Mouse (Mus musculus) C2C12 (cell line): Measurements from ENCODE around the gene Adgrb2. TPM values are rescaled to one million over a fixed set of nuclear protein-coding genes. Genes with fewer than 3 reads are reported as not detected.

ENCODE experiments used
- H3K27me3 ChIP-seq: one replicate; pipeline ENCODE4 v1.6.1; 2011; ENCODE audit not compliant: control insufficient read depth, insufficient read depth, insufficient read length
- H3K36me3 ChIP-seq: one replicate; pipeline ENCODE4 v1.6.1; 2011; ENCODE audit not compliant: control insufficient read depth, insufficient read depth
- H3K4me3 ChIP-seq: one replicate; pipeline ENCODE4 v1.5.1; 2011; ENCODE audit warnings: mild to moderate bottlenecking, control low read depth; ENCODE audit not compliant: poor library complexity, insufficient read depth, severe bottlenecking
- H3K79me2 ChIP-seq: one replicate; pipeline ENCODE4 v1.6.1; 2011; ENCODE audit not compliant: control insufficient read depth, insufficient read depth
- H3K79me3 ChIP-seq: one replicate; pipeline ENCODE4 v1.6.1; 2011; ENCODE audit warnings: low read depth, control low read depth
- H3ac ChIP-seq: one replicate; pipeline ENCODE3; 2011; ENCODE audit warnings: low read depth; ENCODE audit not compliant: control insufficient read depth, insufficient read length
- CEBPB ChIP-seq: IDR thresholded peaks from one replicate; pipeline ENCODE4 v1.6.1; 2011; ENCODE audit warnings: low read depth, mild to moderate bottlenecking, control low read depth, moderate library complexity
- CTCF ChIP-seq: IDR thresholded peaks from one replicate; pipeline ENCODE4 v1.5.1; 2011; ENCODE audit not compliant: control insufficient read depth, insufficient read depth, insufficient read length
- FOSL1 ChIP-seq: IDR thresholded peaks from one replicate; pipeline ENCODE4 v1.8.0; 2011; ENCODE audit warnings: mild to moderate bottlenecking, low read length; ENCODE audit not compliant: poor library complexity, insufficient read depth, severe bottlenecking
- MAX ChIP-seq: IDR thresholded peaks from one replicate; pipeline ENCODE4 v1.6.1; 2011; ENCODE audit warnings: mild to moderate bottlenecking, control low read depth
- MYOD1 ChIP-seq: IDR thresholded peaks from one replicate; pipeline ENCODE4 v1.6.1; 2011; ENCODE audit warnings: low read depth; ENCODE audit not compliant: control insufficient read depth, insufficient read length
- MYOG ChIP-seq: IDR thresholded peaks from one replicate; pipeline ENCODE4 v1.6.1; 2011; ENCODE audit not compliant: control insufficient read depth, insufficient read length; ENCODE audit errors: extremely low read depth
- USF1 ChIP-seq: IDR thresholded peaks from one replicate; pipeline ENCODE4 v1.6.1; 2011; ENCODE audit warnings: low read depth, mild to moderate bottlenecking, control low read depth, moderate library complexity
- polyA plus RNA-seq: library from polyadenylated mRNA; unstranded; fragments of >200 nt; fragmentation: generic; extraction: Trizol; gene quantifications from one replicate; pipeline ENCODE4 v1.2.1, GENCODE M21; 2012; ENCODE audit warnings: missing spikeins

Adgrb2 gene
- polyA plus RNA-seq, 1 experiment, result 0.06 TPM

GRCm38 (mm10) chr4:129977256-129977655 is 7.4 kb upstream of the Adgrb2 start:
- H3K79me3 ChIP-seq, result no peaks in the 10 kb centered on the region
- H3K79me2 ChIP-seq, result no peaks in the 10 kb centered on the region
- peaks cover 79% of the 10 kb centered on the region for H3K27me3 ChIP-seq
- no peak overlapping the region for H3K4me3 ChIP-seq
- no peak overlapping the region for H3ac ChIP-seq
- no peak for TF ChIP-seq MAX
- TF ChIP-seq MYOD1, result no peak
- no peak for TF ChIP-seq CEBPB
- TF ChIP-seq FOSL1, result no peak
- no peak for TF ChIP-seq CTCF
- no peaks in the 10 kb centered on the region for H3K36me3 ChIP-seq

GRCm38 (mm10) chr4:129978227-129978626 is 6.4 kb upstream of the Adgrb2 start:
- H3ac ChIP-seq, result no peak overlapping the region
- no peaks in the 10 kb centered on the region for H3K79me3 ChIP-seq
- H3K4me3 ChIP-seq, result no peak overlapping the region
- H3K27me3 ChIP-seq, result peaks cover 79% of the 10 kb centered on the region
- H3K36me3 ChIP-seq, result no peaks in the 10 kb centered on the region
- H3K79me2 ChIP-seq, result no peaks in the 10 kb centered on the region
- TF ChIP-seq FOSL1 (no peak), MAX (no peak), MYOG (no peak), CEBPB (no peak), USF1 (no peak), MYOD1 (no peak), CTCF (no peak)

- H3K79me2 ChIP-seq, result no peaks in the 10 kb centered on the region
- TF ChIP-seq MYOG (no peak), CEBPB (no peak), USF1 (no peak), CTCF (no peak), MAX (no peak)
- peaks cover 77% of the 10 kb centered on the region for H3K27me3 ChIP-seq
- H3K36me3 ChIP-seq, result no peaks in the 10 kb centered on the region
- H3K79me3 ChIP-seq, result no peaks in the 10 kb centered on the region
- no peak overlapping the region for H3ac ChIP-seq
- no peak overlapping the region for H3K4me3 ChIP-seq
Observed at GRCm38 (mm10) chr4:129978930-129979329, 5.7 kb upstream of the Adgrb2 start.

- Histone ChIP-seq H3K4me3 (no peak overlapping the region), H3K36me3 (no peaks in the 10 kb centered on the region), H3K79me3 (no peaks in the 10 kb centered on the region), H3ac (no peak overlapping the region), H3K79me2 (no peaks in the 10 kb centered on the region), H3K27me3 (peaks cover 79% of the 10 kb centered on the region)
- TF ChIP-seq MYOG (no peak), USF1 (no peak), FOSL1 (no peak)
Observed at GRCm38 (mm10) chr4:129981657-129982056, 3.0 kb upstream of the Adgrb2 start.

- Histone ChIP-seq H3ac (no peak overlapping the region), H3K27me3 (peaks cover 71% of the 10 kb centered on the region), H3K36me3 (no peaks in the 10 kb centered on the region), H3K4me3 (no peak overlapping the region), H3K79me3 (no peaks in the 10 kb centered on the region), H3K79me2 (no peaks in the 10 kb centered on the region)
- TF ChIP-seq USF1, result no peak
- TF ChIP-seq CEBPB, result no peak
- no peak for TF ChIP-seq FOSL1
- no peak for TF ChIP-seq MYOG
- TF ChIP-seq MYOD1, result no peak
- TF ChIP-seq CTCF, result no peak
- TF ChIP-seq MAX, result no peak
Observed at GRCm38 (mm10) chr4:129983046-129983445, 1.6 kb upstream of the Adgrb2 start.

GRCm38 (mm10) chr4:129983764-129984420 is 778 bp upstream of the Adgrb2 start:
- Histone ChIP-seq H3K79me2 (no peaks in the 10 kb centered on the region), H3K27me3 (peaks cover 63% of the 10 kb centered on the region), H3K4me3 (no peak overlapping the region), H3K36me3 (no peaks in the 10 kb centered on the region), H3K79me3 (no peaks in the 10 kb centered on the region), H3ac (no peak overlapping the region)
- TF ChIP-seq CTCF (peak; percentile 62), MAX (no peak)
